Mouse (Mus musculus): ENCODE measurements around the gene Plpp1.

GRCm38 (mm10) chr13:112854402-112854801 lies 53.8 kb downstream of the Plpp1 start:
- TF ChIP-seq POLR2A (IDR thresholded peaks at IDR 0.05; ENCODE audit: insufficient read depth, low read depth, low read length), result no peak
- no peak for TF ChIP-seq CTCF (IDR thresholded peaks at IDR 0.05)
